Mouse (Mus musculus) 416B (cell line): Measurements from ENCODE around the gene Uqcc1.
A peak's percentile ranks its signal among the peaks of the same experiment; 100 is the strongest.

ENCODE experiments used
- DNase-seq: peaks from one replicate; pipeline ENCODE4 v3.0.0; 2011; ENCODE audit warnings: low read depth

Uqcc1 gene

DNA sequence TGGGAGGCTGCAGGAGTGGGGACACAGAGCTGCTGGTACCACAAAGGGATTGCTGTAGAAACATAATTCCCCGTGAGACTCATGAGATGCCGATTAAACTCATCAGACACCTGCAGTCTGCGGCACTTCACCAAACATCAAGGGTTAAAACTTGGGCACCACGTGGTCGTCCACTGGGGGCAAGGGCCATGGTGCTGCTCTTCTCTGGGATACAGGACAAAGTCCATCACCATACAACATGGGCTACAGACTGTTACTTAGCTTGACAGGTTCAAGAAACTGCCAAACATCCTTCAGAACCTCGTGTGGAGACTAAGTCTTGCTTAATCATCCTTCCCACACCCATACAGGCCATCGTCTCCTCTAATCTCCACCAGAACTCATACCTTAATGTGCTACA lies 70.0 kb downstream of the Uqcc1 start:
- no peak for DNase-seq

DNA sequence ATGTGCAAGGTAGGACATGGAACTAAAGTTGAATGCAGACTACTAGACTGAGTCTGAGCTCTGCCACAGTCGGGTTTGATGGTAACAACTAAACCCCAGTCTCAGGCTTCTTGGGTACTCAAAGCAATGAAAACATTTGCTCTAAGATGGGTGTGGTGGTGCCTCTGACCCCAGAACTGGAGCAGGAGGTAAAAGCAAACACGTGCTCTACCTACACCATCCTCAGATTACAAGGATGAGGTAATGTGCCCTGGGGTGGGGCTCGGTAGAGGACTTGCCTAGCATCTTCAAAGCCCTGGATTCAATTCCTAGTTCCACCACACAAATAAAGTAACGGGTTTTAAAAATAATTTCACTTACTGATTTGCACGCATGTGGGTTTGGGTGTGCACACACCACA lies 77.6 kb downstream of the Uqcc1 start:
- no peak for DNase-seq

DNA sequence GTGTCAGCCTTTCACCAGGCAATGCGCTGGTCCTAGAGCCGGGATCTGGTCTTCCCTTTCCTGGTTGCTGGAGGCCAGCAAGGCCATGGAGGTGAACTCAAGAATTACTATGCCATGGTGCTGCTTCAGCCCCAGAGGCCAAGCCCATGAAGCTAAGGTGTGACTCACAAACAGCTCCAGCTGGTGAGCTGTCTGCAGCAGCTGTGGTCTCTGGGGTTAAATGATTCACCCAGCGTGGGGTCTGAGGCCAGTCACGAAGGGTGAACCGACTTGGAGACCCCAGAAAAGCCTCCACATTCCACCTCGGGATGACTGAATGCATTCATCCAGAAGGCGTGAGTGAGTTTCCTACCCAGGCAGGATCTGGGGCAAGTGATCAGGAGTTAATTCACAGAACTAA lies 80.0 kb downstream of the Uqcc1 start:
- DNase-seq, result no peak

DNA sequence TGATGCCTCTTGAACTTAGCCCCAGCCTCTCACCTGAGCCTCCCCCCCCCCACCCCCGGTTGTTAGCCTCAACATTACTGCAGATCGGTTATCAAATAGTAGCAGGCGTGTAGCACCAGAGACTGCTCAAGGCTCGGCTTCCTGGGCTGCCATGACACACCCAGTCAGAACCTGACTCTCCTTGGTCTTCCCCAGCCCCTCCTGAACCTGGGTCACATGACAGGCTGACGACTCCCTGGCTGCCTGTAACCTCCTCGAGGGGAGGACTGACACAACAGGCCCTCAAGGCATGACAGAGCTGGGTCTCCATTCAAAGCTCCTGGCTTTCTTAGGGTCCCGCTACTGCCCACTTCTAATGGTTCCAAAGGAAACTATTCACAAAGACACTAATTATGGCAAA lies 80.6 kb downstream of the Uqcc1 start:
- DNase-seq, result no peak

DNA sequence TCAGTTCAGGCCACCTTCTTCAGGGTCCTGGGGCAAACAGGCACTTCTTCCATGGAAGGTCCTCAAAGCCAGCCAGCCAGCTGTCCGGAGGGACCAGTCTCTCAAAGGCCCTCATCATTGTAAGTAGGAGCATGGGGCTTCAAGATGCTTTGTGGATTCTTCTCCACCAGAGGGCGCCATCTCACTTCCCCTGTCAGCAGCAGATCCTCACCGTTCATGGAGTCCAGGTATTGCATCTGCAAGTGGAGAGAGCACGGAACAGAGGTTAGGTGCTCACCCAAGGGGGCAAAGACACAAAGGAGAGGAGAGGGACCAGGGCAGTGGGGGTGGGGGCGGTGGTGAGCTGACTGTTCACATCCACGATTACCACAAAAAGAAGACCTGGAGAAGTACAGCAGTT lies 81.8 kb downstream of the Uqcc1 start:
- DNase-seq, result peak; percentile 82

DNA sequence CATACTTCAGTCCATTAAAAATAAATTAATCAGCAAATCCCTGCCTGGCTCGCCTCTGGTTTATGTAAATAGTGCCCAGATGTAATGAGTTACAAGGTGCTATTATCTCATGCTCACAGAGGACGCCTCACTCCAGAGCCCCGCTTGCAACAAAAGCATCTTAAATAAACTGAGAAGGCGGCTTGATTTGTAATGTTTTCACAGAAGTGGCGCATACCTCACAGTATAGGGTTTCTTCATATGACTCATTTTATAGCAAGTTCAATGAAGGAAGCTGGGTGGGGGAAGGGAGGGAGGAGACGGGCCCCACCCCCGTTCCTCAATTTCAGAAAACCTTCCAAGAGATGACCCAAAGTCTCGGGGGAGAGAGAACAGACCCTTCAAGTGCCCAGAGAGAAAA lies 83.2 kb downstream of the Uqcc1 start:
- no peak for DNase-seq

DNA sequence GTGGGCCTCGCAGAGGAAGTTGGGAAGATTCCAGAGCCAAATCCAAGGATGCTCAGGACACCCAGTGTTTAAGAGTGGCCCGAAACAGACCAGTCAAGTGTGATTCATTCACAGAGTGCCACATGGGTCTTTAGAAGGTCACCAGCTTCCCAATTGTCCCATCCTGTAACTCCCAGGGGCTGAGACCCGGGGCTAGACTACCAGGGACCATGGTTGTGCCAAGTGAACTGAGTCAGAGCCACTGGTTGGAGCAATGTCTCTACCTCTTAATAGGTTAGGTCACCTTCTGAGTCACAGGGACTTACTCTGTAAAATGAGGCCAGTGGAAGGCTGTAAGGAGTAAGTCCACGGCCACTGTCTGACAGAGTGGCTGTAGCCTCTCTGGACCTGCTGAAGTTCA lies 91.1 kb downstream of the Uqcc1 start:
- DNase-seq, result no peak

DNA sequence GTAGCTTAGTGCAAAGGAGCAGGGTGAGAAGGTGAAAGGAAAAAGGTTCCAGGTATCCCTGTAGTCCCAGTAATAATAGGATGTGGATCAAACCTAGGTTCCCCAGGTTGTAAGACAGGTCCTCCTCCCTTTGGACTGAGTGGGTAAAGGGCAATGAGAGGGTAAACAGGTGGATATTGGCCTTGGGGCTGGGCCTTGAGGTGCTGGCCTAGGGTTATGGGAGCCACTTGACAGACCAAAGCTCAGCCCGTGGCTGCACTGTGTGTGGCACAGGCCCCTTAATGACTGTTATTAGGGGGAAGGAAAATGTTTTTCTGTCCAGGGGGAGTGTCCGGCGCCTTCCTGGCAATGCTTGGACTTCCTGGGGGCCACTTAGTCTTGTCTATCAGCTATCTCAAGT lies 92.1 kb downstream of the Uqcc1 start:
- DNase-seq, result no peak

DNA sequence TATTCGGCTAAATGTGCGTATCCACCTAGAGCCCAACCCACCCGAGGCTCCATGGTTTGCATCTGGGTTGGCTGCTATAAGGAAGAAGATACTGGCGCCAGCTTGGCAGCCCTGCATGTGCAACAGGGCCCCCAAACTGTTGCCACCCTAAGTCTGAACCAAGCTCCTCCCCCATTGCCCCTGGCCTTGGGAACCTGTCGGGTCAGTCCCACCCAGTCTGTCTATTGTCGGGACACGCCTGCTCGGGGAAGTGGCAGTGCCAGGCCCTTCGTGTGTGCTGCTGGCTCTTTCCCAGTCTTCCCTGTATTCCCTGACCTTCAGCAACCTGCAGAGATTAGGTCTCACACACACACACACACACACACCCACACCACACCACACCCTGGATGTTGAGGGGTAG lies 95.4 kb downstream of the Uqcc1 start, which contains the start of gene Fam83c:
Gene Fam83c (minus strand): TSS at position 123 of the 400 bp plus-strand sequence.
- no peak for DNase-seq

DNA sequence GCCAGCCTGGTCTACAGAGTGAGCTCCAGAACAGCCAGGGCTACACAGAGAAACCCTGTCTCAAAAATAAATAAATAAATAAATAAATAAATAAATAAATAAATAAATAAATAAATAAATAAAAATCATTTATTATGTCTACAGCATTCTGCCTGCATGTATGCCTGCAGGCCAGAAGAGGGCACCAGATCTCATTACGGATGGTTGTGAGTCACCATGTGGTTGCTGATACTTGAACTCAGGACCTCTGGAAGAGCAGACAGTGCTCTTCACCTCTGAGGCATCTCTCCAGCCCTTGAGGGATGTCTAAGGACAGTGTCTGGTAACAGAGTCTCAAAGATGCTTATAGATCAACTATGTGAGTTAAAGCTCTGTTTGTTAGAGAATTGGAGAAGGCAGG lies 98.0 kb downstream of the Uqcc1 start:
- DNase-seq, result peak; percentile 43

DNA sequence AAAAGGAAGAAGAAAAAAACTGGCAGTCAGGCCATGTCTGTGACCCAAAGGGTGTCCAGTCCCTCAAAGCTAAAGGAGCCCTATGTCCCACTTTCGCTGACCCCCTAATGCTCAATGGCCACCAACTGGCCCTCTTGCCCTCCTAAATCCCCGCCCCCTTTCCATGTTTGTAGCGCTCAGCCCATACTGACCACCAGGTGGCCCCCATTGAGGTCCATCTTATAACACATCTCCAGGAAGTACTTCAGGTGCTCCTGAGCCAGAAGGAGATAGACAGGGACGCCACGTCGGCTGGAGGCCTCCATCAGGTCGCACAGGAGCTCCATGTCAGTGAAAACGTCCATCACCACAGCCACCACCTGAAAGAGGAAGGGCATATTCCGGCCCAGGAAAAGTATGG lies 98.8 kb downstream of the Uqcc1 start:
- DNase-seq, result peak; percentile 65

DNA sequence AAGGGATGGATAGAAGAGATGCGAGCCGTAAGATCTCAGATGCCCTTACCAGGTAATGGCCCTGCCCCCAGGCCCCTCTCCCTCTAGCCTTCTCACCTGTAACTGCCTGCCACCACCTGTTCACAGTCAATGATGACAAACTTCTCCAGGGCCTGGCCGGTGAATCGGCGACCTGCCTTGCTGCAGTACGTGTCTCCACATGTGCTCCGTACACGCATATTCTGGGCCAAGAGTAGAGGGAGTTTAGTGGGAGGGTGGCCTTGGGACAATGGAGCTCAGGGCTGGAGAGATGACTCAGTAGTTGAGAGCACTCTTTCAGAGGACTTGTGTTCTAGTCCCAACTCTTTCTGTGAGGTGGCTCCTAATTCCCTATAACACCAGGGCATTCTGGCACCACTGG lies 99.3 kb downstream of the Uqcc1 start:
- DNase-seq, result no peak

DNA sequence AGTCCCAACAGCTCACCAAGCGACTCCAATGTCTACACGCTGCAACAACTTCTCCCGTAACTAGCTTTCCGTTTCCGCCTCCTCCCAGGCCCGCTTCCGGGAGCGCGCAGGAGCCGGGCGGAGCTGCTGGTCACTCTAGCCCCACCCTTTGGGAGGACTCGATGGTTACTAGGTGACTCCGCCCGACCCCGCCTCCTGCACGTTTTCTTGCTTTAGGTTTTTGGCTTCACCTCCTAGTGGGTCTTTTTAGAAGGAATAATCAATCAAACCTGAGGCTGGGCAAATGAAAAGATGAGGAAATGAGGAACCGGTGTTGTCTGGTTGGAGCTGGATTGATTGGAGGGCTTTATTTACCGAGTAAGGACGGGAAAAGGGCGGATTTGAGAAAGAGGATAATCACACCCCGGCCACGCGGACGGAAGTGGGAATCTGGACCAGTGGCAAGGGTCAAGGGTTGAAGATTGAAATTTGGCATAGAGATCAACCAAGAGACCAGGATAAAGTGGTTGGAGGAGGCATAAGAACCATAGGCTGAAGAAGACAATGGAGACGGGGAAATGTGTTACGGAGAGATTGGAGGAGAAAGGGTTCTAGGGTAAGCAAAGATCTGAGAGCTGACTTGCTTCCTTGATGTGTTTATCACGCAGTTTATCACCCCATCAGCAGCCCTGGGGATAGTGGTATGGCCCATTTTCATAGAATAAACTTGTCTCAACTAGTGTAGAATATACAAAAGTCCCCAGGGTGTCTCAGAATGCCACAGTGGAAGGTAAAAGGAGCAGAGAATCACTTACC lies 103.3 kb downstream of the Uqcc1 start, which contains the start of gene Eif6:
Gene Eif6 (minus strand): TSS at position 296 of the 795 bp plus-strand sequence.
- peak; percentile 95 for DNase-seq

DNA sequence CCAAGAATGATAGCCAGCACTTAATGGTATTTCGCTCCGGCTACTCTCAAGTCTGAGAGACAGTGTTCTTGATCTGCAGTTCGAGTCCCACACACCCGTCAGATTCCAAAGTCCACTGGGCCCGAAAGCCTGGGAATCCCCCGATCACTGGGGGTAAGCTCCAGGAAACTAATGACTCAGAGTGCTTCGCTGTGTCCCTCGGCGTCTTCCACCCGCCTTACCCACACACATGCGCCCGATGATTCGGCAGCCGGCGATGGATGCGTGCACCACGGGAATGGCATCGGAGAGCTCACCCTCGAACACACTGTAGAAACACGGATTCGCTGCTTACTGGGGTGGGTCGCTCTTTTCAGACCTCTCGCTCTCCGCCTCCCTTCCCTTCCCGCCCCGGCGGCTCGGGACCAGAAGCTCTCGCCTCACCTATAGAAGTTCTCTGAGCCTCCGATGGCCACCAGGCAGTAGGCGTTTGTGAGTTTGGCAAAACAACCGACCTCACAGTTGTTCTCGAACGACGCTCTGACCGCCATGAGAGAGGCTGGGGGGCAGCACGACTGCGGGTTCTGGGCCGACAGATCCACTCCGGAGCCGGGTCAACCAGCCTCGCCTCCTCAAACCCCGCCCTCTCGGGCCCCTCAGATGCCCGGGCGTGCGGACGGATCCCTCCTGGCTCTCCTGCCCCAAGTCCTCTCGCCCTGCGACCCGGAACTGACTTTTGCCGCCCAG lies 104.0 kb downstream of the Uqcc1 start:
- DNase-seq, result peak; percentile 57

DNA sequence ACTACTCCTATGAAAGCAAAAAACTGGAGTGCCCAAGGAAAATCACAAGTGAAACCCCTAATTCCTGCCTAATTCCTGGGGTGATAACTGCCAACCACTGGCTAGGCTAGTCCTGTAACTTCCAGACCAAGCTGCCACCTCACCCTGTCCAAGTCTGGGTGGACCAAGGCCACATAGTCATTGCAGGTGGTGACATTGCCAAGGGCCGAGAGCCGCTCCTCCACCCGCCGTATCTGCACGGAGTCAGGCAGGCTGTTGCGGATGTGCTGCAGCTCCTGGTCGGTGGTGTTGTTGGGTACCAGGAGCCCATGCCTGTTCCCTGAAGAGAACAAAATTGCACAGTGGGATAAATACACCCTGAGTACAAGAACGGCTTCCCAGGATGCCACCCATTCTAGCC lies 106.4 kb downstream of the Uqcc1 start:
- no peak for DNase-seq

DNA sequence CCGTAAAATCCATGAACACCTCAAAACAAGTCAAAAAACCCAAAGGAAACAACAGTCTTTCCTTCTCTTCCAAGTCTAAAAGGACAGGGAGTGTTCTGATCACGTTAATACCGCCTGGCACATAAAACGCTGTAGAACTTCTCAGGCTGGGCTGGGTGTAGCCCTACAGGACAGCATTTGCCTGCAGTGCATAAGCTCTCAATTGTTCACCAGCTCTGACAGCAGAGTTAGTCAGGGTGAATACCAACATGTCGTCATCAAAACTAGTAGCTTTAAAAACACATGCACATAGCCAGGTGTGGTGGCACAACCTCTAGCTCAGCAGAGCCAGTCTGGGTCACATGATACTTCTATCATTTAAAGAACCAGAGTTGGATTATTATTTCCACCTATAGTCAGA lies 109.3 kb downstream of the Uqcc1 start:
- no peak for DNase-seq

DNA sequence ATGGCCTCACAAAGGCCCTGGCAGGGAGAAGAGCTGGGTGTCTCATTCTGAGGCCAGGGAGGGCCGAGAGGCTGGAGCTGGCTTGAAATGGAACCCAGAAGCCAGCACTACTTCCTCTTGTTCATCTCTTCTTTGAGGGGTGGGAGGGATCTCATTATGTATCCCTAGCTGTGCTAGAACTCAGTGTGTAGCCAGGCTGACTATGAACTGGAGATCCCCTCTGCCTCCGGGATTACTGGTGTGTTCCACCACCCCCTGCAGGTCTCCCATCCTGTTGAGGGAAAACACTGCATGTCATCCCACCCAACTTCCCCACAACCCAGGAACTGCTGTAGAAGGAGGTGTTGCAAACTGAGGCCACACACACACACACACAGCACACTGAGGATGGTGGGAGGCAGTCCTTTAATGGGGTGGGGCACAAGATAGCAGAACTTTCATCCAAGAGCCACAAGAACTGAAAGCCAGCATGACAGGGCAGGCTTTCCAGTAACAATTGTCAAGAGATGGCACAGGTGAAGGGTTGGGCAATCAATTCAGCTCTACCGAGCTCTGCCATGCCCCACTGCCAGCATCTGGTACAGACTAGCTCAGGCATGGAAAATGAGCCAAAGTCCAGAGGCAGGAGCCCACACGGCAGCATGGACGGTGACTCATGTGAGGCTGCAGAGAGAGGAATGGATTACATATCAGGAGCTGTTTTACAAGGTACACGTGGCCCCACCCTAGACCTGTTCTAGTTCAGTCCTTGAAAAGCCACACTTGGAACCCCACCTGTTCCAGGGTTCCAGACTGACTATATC lies 110.5 kb downstream of the Uqcc1 start:
- peak; percentile 42 for DNase-seq

DNA sequence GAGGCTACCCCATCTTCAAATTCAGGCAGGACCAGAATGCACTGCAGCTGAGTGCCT lies 110.9 kb downstream of the Uqcc1 start, which contains the start of gene BC029722:
Gene BC029722 (minus strand): TSS at position 35 of the 57 bp plus-strand sequence.
- DNase-seq, result no peak

DNA sequence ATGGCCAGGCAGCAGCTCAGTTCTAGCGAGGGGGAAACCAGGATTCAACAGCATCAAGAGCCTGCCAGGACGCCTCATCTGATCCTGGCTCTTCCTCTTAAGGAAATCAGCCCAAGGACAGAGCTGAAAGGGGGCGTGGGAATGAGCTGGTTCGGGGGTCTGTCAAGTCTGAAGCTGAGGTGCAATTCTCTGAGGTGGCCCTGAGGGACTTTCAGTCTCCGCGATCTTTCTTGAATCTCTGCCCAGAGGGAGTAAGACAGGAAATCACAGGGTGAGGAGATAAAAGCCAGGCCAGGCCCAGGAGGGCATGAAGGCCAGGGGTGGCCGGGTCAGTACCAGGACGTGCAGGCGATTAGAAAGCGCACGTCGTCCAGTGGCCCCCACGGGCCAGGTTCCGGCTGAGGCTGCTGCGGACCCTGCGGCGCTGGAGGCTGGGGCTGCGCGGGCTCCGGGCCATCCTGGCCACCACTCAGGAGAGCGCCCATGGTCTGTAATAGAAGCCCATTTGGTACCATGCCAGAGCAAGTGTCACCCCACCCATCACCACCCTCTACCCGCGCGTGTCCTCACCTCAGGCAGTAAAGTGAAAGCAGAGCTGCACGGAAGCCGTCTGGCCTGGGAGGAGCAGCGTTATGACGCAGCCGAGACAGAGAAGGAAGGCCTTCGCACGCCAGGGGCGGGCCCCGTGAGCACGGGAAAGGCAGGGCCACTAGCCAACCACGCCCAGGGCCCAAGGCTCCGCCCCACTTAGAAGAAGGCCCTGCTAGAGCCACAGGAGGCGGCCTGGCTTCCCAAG lies 111.3 kb downstream of the Uqcc1 start:
- peak; percentile 95 for DNase-seq

DNA sequence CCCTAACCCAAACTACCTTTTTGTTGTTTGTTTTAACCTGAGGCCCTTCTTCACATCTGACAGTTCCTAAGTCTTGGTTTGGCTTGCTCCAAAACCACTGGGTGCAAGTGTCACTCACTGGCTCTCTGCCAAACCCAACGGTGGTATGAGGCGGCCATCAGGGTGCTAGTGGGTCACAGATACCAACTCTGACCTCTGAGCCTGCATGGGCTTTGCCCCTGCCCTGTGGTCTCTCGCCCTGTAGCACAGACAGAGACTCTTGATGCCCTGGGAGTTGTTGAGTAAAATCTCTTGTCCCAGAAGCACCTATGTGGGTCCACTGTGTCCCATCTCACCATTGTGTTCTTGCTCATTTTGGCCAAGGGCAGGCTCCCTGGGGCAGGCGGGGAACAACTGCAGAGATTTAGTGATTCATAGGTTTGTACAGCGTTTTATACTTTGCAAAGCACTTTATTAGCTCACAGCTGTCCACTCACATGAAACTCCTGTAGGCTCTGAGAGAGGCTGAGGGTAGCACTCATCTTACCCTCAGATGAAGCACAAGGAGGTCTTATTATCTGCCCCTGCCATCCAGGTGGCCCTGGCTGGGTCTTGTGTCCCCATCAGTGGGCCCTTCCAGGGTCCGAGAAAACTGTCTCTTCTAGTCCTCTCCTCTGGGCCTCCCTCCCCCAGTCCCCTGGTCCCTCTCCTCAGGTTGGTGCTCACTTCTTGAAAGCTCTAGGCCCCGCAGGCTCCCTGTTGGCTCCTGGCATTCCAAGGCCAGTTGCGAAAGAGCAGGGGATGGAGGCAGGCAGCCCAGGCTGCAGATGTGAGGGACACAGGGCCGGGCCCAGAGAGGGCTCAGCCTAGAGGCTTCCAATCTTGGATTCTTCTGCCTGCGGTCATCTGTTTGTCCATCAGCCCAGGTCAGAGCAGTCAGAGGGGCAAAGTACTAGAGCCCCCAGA lies 112.5 kb downstream of the Uqcc1 start:
- peak; percentile 36 for DNase-seq

DNA sequence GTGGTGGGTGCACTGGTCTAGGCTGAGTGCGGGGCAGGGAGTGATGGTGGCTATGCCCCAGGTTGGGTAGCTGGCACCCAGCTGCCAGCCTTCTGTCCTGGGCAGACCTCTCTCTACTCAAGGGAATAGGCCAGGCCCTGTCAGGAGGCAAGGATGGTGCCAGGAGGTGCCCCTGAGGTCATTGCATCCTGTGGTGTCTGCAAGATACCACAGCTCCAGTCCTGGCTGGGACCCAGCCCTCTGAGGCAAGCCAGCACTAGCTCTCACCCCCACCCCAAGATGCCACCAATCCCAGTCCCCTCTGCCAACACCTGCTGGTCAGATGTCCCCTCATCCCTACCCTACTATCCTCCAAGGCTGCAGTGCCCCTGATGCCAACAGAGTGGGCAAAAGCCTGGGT lies 113.9 kb downstream of the Uqcc1 start:
- DNase-seq, result peak; percentile 34
